Mouse (Mus musculus) neural tube, embryonic 13.5 days (tissue): ENCODE results near the gene Adipor2. TPM values are rescaled to one million over a fixed set of nuclear protein-coding genes. Genes with fewer than 3 reads are reported as not detected.

Experiments
- ATAC-seq: fragments of 200-750 bp; cut with Nextera tagmentation; 2 replicates; pipeline ENCODE4 v1.8.0; 2017; ENCODE audit warnings: low read depth, mild to moderate bottlenecking, moderate TSS enrichment, moderate library complexity
- H3K27ac ChIP-seq: fragments of 300-500 bp; sonication (generic); replicated peaks from 2 replicates; pipeline ENCODE4 v1.5.1; 2015; ENCODE audit warnings: moderate library complexity, mild to moderate bottlenecking, inconsistent platforms
- H3K27me3 ChIP-seq: fragments of 300-500 bp; sonication (generic); 2 replicates; pipeline ENCODE4 v1.6.1; 2015; ENCODE audit warnings: mild to moderate bottlenecking, inconsistent platforms
- H3K36me3 ChIP-seq: fragments of 300-500 bp; sonication (generic); 2 replicates; pipeline ENCODE4 v1.6.1; 2015; ENCODE audit warnings: mild to moderate bottlenecking, inconsistent platforms
- H3K4me1 ChIP-seq: fragments of 300-500 bp; sonication (generic); replicated peaks from 2 replicates; pipeline ENCODE4 v1.6.1; 2015; ENCODE audit warnings: inconsistent platforms
- H3K4me2 ChIP-seq: fragments of 300-500 bp; sonication (generic); 2 replicates; pipeline ENCODE4 v1.6.1; 2015; ENCODE audit warnings: inconsistent platforms, mild to moderate bottlenecking, moderate library complexity
- H3K4me3 ChIP-seq: fragments of 300-500 bp; sonication (generic); 2 replicates; pipeline ENCODE4 v1.5.1; 2015; ENCODE audit warnings: mild to moderate bottlenecking, inconsistent platforms
- H3K9ac ChIP-seq: fragments of 300-500 bp; sonication (generic); 2 replicates; pipeline ENCODE4 v1.6.1; 2015; ENCODE audit warnings: moderate library complexity, mild to moderate bottlenecking, inconsistent platforms
- H3K9me3 ChIP-seq: fragments of 300-500 bp; sonication (generic); 2 replicates; pipeline ENCODE4 v1.6.1; 2016; ENCODE audit warnings: inconsistent platforms
- WGBS: fragments of 180-500 bp; shearing (Covaris S2); methylation state at CpG from one replicate; pipeline ENCODE4 v1.1.7; 2015; 5-methylcytosine and 5-hydroxymethylcytosine counted together
- polyA plus RNA-seq: library from polyadenylated mRNA; unstranded; fragments of >200 nt; fragmentation: Nextera tagmentation; extraction: Ambion mirVana; gene quantifications from 2 replicates; pipeline ENCODE4 v1.2.1, GENCODE M21; 2015

Adipor2 gene
- polyA plus RNA-seq, 1 experiment from 2014 or later = 33.4 TPM

DNA sequence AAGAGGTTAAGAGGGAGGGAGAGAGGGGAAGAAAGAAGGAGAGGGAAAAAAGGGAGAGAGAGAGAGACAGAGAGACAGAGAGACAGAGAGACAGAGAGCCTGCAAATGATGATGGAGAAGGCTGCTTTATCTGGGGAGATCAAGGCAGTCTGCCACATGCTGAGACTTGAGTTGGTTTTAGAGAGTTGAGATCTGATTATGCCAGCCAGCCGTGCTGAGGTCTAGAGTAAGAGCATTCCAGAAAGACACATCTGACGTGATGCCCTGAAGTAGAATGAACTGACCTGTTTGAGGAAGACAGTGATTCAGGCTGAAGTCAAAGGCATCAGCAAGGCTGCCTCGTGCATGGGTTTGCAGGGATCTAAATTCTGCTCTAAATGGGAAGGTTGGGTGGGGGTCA lies 83.7 kb downstream of the Adipor2 start:
- Histone ChIP-seq H3K4me1 (peaks cover 34% of the 10 kb centered on the region), H3K9ac (no peak overlapping the region), H3K9me3 (no peaks in the 10 kb centered on the region), H3K36me3 (no peaks in the 10 kb centered on the region), H3K27ac (no peak overlapping the region), H3K4me2 (no peak overlapping the region), H3K4me3 (no peak overlapping the region), H3K27me3 (peaks cover 41% of the 10 kb centered on the region)
- ATAC-seq = no peak
- 56% methylated on average over 3 of the region's 3 CpGs for WGBS

DNA sequence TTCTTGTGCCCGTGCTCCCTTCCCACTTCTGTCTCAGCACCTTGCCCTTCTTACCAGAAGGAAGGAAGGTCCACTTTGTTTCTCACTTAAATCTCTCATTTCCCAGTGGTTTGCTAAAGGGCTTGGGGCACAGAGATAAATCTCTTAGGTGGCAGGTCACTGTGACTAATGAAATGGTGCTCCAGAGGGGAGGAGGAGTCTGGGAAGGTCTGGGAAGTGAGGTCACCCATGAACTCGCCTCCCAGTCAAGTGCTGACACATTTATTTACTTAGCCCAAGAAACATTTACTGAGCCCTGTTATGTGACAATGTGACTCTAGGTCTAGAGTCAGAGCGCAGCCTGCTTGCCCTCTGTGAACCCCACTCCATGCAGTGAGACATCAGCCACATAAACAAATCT lies 84.3 kb downstream of the Adipor2 start:
- Histone ChIP-seq H3K4me3 (no peak overlapping the region), H3K4me1 (peaks cover 40% of the 10 kb centered on the region), H3K4me2 (no peak overlapping the region), H3K9me3 (no peaks in the 10 kb centered on the region), H3K27ac (no peak overlapping the region), H3K27me3 (peaks cover 46% of the 10 kb centered on the region), H3K9ac (no peak overlapping the region), H3K36me3 (no peaks in the 10 kb centered on the region)
- ATAC-seq = no peak
- 11% methylated on average over 3 of the region's 3 CpGs for WGBS

DNA sequence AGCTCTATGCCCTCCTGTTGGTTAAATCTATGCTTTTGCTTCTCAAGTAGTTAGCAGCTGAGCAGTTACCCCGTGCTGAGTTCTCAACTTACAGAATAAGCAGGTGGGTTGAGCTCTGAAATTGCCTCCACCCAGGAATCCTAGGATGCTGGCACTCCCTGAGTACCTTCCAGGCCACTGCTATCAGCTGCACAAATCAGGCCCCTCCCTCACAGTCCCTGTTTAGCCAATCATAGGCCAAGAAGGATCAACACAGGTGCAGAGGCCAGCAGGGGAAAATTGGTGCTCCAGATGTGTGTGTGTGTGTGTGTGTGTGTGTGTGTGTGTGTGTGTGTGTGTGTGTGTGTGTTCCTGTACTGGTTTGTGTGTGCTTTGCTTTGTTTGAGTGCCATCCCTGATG lies 85.4 kb downstream of the Adipor2 start:
- peaks cover 57% of the 10 kb centered on the region for H3K27me3 ChIP-seq
- WGBS = 4% methylated on average over 1 of the region's 1 CpGs
- ATAC-seq = no peak
- H3K4me2 ChIP-seq = no peak overlapping the region
- H3K9ac ChIP-seq = no peak overlapping the region
- no peaks in the 10 kb centered on the region for H3K36me3 ChIP-seq
- no peak overlapping the region for H3K4me3 ChIP-seq
- peaks cover 46% of the 10 kb centered on the region for H3K4me1 ChIP-seq
- no peaks in the 10 kb centered on the region for H3K9me3 ChIP-seq
- no peak overlapping the region for H3K27ac ChIP-seq

DNA sequence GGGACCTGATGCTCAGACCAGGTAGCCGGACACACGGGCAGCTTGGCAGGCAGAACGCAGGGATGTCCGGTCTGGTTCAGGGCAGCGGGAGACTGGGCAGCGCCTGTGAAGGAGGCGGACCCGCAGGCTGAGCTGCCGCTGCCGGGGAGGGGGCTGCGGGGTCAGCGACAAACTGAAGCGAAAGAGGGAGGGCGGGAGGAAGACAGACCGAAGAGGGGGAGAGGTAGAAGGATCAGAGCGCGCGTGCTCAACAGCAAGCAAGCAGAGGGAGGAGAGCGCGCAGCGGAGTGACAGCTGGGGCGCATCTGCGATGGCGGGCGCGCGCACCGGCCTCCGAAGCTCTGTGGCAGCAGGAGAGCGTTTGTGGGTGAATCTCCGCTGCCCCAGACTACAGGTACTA lies 87.0 kb downstream of the Adipor2 start, which contains the start of gene Lrtm2:
Gene Lrtm2, minus strand, starts transcription at position 261 of the 400 bp plus-strand sequence.
- WGBS = under 1% methylated on average over 28 of the region's 31 CpGs
- Histone ChIP-seq H3K36me3 (no peaks in the 10 kb centered on the region), H3K27me3 (peaks cover 59% of the 10 kb centered on the region), H3K4me2 (peak within 1 kb of the TSS; percentile 78), H3K9me3 (no peaks in the 10 kb centered on the region), H3K4me3 (peak within 1 kb of the TSS; percentile 52), H3K4me1 (peaks cover 57% of the 10 kb centered on the region), H3K9ac (peak within 1 kb of the TSS; percentile 77), H3K27ac (peak within 1 kb of the TSS; percentile 49)
- peak; percentile 25; the same call in 1 of the 2 replicates for ATAC-seq

DNA sequence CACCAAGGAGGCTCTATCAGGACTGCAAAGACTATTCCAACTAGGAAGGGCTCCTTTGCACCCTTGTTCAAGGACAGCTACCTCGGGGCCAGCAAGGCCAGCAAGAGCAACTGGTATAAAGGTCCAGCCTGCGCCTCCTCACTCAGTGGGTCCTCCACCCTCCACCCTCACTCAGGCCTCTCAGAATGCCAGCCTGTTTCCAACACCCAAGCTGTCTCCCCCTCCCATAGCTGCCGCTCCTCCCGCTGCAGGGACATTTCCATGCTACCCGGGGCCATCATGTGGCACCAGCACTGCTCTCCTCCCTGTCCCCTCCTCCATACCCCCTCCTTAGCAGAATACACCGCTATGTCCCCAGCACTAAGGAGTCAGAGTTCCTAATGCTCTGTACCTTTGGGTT lies 87.6 kb downstream of the Adipor2 start:
- Histone ChIP-seq H3K27ac (peak overlapping the region; percentile 49), H3K36me3 (no peaks in the 10 kb centered on the region), H3K4me3 (peak overlapping the region; percentile 52), H3K9me3 (no peaks in the 10 kb centered on the region), H3K4me1 (peaks cover 57% of the 10 kb centered on the region), H3K27me3 (peaks cover 59% of the 10 kb centered on the region), H3K4me2 (peak overlapping the region; percentile 78), H3K9ac (peak overlapping the region; percentile 77)
- peak; percentile 37 for ATAC-seq
- WGBS = 11% methylated on average over 6 of the region's 6 CpGs

DNA sequence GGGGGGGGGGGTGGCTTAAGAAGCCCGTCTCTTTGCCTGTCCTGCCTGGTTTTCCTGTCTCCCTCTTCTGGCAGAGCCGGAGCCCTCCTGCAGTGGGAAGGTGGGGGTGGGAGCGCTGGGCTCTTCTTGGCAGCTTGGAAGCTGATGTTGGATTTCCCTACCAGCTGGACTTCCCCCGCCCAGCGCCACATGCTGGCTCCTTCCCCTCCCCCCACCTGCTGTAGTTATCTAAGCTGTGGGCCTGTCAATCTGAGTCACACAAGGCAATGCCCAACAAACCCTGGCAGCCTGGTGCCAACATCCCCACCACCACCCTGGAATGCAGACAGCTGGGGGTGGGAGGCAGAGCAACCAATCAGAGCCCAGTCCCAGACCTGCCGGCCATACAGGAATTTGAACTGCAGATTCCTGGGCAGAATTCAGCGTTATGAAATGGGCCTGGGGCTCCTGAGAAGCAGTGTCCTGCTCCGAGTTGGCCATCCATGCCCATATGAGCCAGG lies 88.2 kb downstream of the Adipor2 start:
- peak overlapping the region; percentile 52 for H3K4me3 ChIP-seq
- H3K4me2 ChIP-seq = peak overlapping the region; percentile 78
- peaks cover 59% of the 10 kb centered on the region for H3K27me3 ChIP-seq
- peak overlapping the region; percentile 49 for H3K27ac ChIP-seq
- peak overlapping the region; percentile 77 for H3K9ac ChIP-seq
- peaks cover 57% of the 10 kb centered on the region for H3K4me1 ChIP-seq
- H3K9me3 ChIP-seq = no peaks in the 10 kb centered on the region
- peak; percentile 67 for ATAC-seq
- no peaks in the 10 kb centered on the region for H3K36me3 ChIP-seq
- 2% methylated on average over 8 of the region's 8 CpGs for WGBS

DNA sequence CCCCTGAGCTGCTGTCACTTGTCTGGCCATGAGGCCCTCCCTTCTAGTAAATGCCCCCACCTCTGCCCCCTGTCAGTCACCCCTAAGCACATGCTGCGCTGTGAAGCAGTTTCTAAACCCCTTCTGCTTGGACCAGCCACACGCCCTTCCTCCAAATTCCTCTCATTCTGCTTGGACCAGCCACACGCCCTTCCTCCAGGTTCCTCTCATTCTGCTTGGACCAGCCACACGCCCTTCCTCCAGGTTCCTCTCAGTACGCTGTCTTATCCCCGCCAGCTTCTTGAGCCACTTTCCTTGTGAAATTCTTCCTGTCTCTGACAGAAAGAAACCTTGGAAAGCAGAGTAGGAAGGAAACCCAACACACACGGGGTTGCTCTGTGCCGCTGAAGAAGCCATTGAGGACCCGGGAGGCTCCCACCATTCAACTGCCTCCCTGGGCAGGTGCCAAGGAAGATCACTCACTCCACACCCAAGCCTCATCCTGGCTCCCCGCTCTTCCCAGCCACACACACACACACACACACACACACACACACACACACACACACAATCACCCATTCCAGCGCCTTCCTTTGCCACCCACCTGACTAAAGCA lies 88.9 kb downstream of the Adipor2 start:
- ATAC-seq = peak; percentile 34
- peak overlapping the region; percentile 49; the same call in 1 of the 2 replicates for H3K27ac ChIP-seq
- no peaks in the 10 kb centered on the region for H3K36me3 ChIP-seq
- H3K4me1 ChIP-seq = peaks cover 57% of the 10 kb centered on the region
- H3K9ac ChIP-seq = peak overlapping the region; percentile 77
- no peaks in the 10 kb centered on the region for H3K9me3 ChIP-seq
- H3K27me3 ChIP-seq = peaks cover 59% of the 10 kb centered on the region
- peak overlapping the region; percentile 78 for H3K4me2 ChIP-seq
- H3K4me3 ChIP-seq = peak overlapping the region; percentile 52
- WGBS = 15% methylated on average over 11 of the region's 11 CpGs

DNA sequence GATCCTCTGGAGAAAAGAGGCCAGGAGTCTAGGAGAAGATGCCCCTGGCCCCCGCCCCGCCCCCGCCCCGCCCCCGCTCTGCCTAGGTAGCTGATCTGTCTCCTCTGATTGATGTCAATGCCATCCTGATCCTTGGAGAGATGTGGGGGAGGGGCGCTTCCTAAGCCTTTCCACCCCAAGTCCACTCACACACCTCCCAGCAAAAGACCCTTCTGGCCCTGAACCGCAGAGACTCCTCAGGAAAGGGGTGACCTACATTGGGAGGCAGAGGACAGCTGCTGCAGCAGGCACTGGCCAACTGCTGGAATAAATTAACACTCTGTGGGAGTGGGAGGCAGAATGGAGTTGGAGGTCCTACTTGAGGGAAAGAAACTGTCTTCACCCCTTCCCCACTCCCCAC lies 91.0 kb downstream of the Adipor2 start:
- 34% methylated on average over 7 of the region's 7 CpGs for WGBS
- Histone ChIP-seq H3K4me1 (peaks cover 51% of the 10 kb centered on the region), H3K4me2 (no peak overlapping the region), H3K27me3 (peaks cover 45% of the 10 kb centered on the region), H3K36me3 (no peaks in the 10 kb centered on the region), H3K9me3 (no peaks in the 10 kb centered on the region), H3K4me3 (no peak overlapping the region), H3K9ac (no peak overlapping the region), H3K27ac (no peak overlapping the region)
- ATAC-seq = no peak

DNA sequence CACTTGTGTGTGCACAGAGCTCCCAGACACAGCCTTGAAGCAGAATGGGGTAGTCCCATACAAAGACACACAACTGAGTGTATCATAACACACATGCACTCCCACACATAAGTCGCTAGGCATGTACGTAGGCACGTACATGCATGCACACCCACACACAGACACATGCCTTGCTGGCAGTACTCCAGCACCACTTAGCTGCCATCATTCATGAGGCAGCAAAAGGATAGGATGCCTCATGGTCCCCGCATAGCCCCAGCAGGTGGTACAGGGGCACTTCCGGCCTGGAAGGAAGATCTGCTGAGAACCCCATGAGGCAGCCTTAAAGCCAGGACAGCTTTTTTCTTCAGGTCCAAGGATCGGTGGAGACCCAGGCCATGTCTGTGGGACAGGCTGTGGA lies 91.5 kb downstream of the Adipor2 start:
- ATAC-seq = no peak
- 76% methylated on average over 6 of the region's 6 CpGs for WGBS
- Histone ChIP-seq H3K27ac (no peak overlapping the region), H3K9me3 (no peaks in the 10 kb centered on the region), H3K27me3 (peaks cover 40% of the 10 kb centered on the region), H3K36me3 (no peaks in the 10 kb centered on the region), H3K4me1 (peaks cover 45% of the 10 kb centered on the region), H3K4me2 (no peak overlapping the region), H3K9ac (no peak overlapping the region), H3K4me3 (no peak overlapping the region)

DNA sequence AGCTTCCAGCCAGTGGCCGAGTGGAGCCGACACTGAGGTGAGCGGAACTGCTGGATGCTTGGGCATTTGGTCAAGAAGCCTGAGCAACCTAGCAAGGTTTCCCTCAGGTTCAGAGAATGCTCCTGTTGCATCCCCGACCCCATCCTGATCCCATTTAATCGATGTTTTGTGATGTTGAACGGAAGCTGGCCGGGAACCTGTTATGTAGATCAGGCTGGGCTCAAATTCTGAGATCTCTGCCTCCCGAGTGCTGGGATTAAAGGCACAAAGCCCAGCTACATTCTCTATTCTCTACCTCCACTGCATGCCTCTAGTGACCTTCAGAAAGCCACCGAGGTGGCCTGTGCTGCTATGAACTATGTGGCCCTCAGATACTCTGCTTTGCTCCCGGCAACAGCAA lies 92.7 kb downstream of the Adipor2 start:
- peaks cover 33% of the 10 kb centered on the region for H3K4me1 ChIP-seq
- H3K27me3 ChIP-seq = peaks cover 28% of the 10 kb centered on the region
- no peaks in the 10 kb centered on the region for H3K36me3 ChIP-seq
- H3K27ac ChIP-seq = no peak overlapping the region
- no peaks in the 10 kb centered on the region for H3K9me3 ChIP-seq
- 56% methylated on average over 10 of the region's 10 CpGs for WGBS
- no peak overlapping the region for H3K4me2 ChIP-seq
- H3K4me3 ChIP-seq = no peak overlapping the region
- no peak overlapping the region for H3K9ac ChIP-seq
- ATAC-seq = no peak

DNA sequence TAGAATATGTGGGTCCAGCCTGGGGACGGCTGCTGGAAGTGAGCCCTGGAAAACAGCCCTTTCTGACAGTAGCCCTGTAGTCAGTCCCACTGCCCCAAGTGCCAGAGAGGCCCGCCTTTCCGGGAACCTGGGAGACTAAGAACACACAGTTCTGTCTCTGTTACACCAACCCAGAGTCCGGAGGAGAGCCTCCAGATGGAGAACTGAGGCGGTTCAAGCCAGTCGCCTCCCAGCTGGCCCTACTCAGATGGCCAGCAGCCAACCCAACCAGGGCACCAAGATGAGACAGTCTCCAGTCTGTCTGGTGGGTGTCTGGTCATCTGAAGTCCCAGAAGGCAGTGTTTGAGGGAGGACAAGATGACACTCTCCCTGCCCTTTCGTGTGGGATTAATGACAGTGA lies 95.8 kb downstream of the Adipor2 start:
- H3K4me1 ChIP-seq = peaks cover 15% of the 10 kb centered on the region
- no peak for ATAC-seq
- no peak overlapping the region for H3K27ac ChIP-seq
- no peaks in the 10 kb centered on the region for H3K36me3 ChIP-seq
- H3K4me3 ChIP-seq = no peak overlapping the region
- H3K9ac ChIP-seq = no peak overlapping the region
- WGBS = 86% methylated on average over 7 of the region's 7 CpGs
- no peaks in the 10 kb centered on the region for H3K9me3 ChIP-seq
- H3K4me2 ChIP-seq = no peak overlapping the region
- no peaks in the 10 kb centered on the region; the same call in 1 of the 2 replicates for H3K27me3 ChIP-seq

DNA sequence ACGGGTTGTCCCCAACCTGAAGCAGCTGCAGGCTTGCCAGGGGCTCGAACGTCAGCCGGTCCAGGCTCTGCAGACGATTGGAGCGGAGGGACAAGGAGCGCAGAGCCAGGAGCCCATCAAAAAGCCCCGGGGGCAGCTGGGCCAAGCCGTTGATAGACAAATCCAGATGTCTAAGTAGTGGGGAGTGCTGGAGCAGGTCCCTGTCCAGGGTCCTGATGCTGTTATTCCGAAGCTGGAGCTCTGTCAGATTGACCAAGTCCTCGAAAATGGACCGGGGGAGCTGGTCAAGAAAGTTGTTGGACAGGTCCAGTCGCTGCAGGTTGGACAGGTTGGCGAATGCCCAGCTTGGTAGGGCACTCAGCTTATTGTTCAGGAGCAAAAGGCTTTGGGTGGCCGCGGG lies 97.0 kb downstream of the Adipor2 start:
- H3K4me2 ChIP-seq = no peak overlapping the region
- WGBS = 49% methylated on average over 16 of the region's 16 CpGs
- H3K9me3 ChIP-seq = no peaks in the 10 kb centered on the region
- no peaks in the 10 kb centered on the region for H3K36me3 ChIP-seq
- no peak overlapping the region for H3K9ac ChIP-seq
- H3K4me1 ChIP-seq = peaks cover 4% of the 10 kb centered on the region; the same call in 1 of the 2 replicates
- H3K27ac ChIP-seq = no peak overlapping the region
- no peak for ATAC-seq
- no peak overlapping the region for H3K4me3 ChIP-seq
- H3K27me3 ChIP-seq = no peaks in the 10 kb centered on the region; the same call in 1 of the 2 replicates

DNA sequence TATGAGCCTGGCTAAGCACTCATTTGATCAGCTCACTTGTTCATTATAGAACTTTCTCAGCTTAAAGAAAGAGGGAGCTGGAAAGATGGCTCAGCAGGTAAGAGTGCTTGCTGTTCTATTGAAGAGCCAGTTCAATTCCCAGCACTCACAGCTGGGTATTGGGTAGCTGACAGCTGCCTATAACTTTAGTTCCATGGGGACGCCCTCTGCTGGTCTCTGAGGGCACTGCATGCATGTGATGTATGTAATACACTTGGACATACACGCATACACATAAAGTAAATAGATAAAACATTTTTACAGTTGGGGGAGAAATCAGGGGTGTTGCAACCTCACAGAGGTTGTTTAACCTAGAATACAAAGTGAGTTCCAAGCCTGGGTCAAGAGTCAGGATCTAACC lies 98.1 kb downstream of the Adipor2 start:
- H3K27me3 ChIP-seq = no peaks in the 10 kb centered on the region; the same call in 1 of the 2 replicates
- peaks cover 12% of the 10 kb centered on the region for H3K4me1 ChIP-seq
- no peaks in the 10 kb centered on the region for H3K9me3 ChIP-seq
- WGBS = 82% methylated on average over 2 of the region's 2 CpGs
- no peak overlapping the region for H3K9ac ChIP-seq
- ATAC-seq = no peak
- no peaks in the 10 kb centered on the region for H3K36me3 ChIP-seq
- H3K27ac ChIP-seq = no peak overlapping the region
- no peak overlapping the region for H3K4me3 ChIP-seq
- H3K4me2 ChIP-seq = no peak overlapping the region
